Mouse (Mus musculus) cortical plate, adult 2 months (tissue): ENCODE measurements at regions not wholly inside any gene's neighbourhood (a gene's known extent, or its start where the extent isn't known, plus 50 kb on each side); places are given as distances from the start of the nearest gene placed in this dataset.

Source experiments
- H3K27ac ChIP-seq: fragments of 200-500 bp; 2 replicates; pipeline ENCODE4 v1.5.1; 2012; ENCODE audit warnings: low read length, control low read depth, inconsistent platforms; ENCODE audit not compliant: insufficient read depth
- H3K4me1 ChIP-seq: fragments of 200-500 bp; 2 replicates; pipeline ENCODE4 v1.6.1; 2011; ENCODE audit warnings: low read length; ENCODE audit not compliant: control insufficient read depth, insufficient read depth
- H3K4me3 ChIP-seq: fragments of 200-500 bp; 2 replicates; pipeline ENCODE4 v1.5.1; 2011; ENCODE audit warnings: mild to moderate bottlenecking, low read length, control low read depth; ENCODE audit not compliant: insufficient read depth
- CTCF ChIP-seq: fragments of 200-500 bp; IDR thresholded peaks from 2 replicates; pipeline ENCODE4 v1.5.1; 2011; ENCODE audit warnings: mild to moderate bottlenecking, control low read depth, low read length; ENCODE audit not compliant: insufficient read depth; ENCODE audit errors: extremely low read depth
- POLR2A ChIP-seq: fragments of 200-500 bp; IDR thresholded peaks from 2 replicates; pipeline ENCODE4 v1.6.1; 2011; ENCODE audit warnings: mild to moderate bottlenecking, low read length, control low read depth; ENCODE audit not compliant: insufficient read depth; ENCODE audit errors: extremely low read depth

DNA sequence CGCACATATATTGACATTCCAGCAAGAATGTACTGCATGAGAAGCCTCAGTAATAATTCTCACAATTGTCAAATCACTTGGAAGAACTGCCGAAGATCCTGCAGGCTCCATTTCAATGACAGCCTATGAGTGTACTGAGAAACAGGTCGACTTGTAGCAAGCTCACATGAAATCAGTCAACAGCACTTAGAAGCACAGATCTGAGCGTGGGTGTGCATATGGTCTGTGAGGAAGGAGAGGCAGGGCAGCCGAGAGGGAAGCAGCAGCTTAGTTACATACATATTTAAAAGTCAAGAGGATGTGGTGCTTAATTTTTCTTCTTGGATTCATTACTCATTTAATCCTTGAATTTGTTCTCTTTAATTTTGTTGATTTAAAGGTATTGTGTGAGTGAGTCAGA lies 967.4 kb upstream of the Epha7 start:
- H3K4me1 ChIP-seq: no peaks in the 10 kb centered on the region; the same call in 1 of the 2 replicates
- no peak for TF ChIP-seq POLR2A
- no peak for TF ChIP-seq CTCF
- H3K4me3 ChIP-seq: no peak overlapping the region
- H3K27ac ChIP-seq: no peak overlapping the region

DNA sequence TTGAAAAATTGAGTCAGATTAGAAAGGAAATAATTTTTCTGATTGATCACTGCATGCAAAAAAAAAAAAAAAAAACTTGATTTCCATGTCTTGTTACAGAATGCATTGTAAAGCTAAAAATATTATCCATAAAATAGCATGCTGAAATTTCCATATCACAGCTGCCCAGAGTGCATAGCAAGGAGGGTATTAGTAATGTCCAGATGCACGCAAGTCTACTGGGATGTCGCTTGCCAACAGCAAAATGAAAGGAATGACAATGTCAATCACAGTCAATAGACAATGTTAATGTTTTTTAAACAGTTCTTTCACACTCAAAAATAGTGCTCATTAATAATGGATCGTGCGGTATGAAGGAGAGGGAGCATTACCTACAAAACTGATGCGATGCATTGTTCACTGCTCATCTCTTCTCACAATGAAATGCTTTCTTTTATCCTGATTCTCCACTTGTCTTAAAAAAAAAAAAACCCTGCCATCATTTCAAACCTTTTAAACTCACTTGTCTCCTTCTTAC lies 966.8 kb upstream of the Epha7 start:
- H3K4me3 ChIP-seq: no peak overlapping the region
- TF ChIP-seq POLR2A (no peak), CTCF (no peak)
- H3K4me1 ChIP-seq: no peaks in the 10 kb centered on the region; the same call in 1 of the 2 replicates
- H3K27ac ChIP-seq: no peak overlapping the region

DNA sequence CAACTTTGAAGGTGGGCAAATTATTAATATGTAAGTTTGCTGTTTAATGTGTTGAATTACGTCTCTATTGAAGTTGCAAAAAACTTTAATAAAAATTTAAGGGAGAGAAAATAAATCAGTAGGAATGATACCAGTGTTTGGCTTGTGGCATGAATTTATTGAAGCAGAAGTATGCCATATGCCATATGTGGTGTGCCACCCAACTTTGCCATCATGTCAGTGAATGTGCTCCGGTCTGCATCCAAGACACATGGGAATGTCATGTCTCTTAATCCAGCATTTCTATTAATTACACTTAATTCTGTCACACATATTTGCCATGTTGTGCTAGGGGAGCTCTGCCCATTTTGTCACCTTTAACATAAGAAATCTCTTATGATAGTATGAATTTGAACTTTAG lies 956.8 kb upstream of the Epha7 start:
- no peak overlapping the region for H3K4me3 ChIP-seq
- no peaks in the 10 kb centered on the region for H3K4me1 ChIP-seq
- no peak overlapping the region for H3K27ac ChIP-seq
- TF ChIP-seq CTCF (no peak), POLR2A (no peak)

DNA sequence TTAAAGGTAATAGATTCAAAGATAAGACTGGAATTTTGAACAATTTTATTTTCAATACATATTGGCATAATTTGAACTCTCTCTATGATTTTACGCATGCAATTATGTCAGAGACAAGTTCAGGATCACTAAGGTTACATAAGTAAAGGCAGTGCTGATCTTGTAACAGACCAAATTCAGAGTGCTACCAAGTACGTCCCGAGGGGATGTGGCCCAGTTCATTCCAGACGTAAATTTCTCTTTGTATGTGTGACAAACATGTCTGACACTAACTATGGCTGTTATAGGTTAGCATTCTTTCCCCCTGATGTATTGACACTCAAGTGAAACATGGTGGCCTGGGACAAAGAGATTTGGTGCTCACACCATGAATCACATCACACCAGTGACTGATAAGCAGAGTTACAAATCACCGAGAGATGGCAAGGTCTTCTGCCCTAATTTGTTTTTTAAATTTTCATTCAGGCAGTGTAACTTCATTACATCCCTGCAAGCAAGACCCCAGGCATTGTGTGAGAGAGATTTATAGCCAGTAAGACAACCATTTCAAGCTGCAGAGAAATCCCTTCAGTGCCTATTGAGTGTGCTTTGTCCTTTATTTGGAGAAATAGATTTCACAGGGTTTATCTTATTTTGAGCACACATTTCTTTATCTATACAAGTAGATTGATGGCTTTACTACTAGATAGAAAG lies 925.5 kb upstream of the Epha7 start:
- TF ChIP-seq POLR2A (no peak), CTCF (no peak)
- H3K4me3 ChIP-seq: no peak overlapping the region
- no peaks in the 10 kb centered on the region for H3K4me1 ChIP-seq
- H3K27ac ChIP-seq: no peak overlapping the region

DNA sequence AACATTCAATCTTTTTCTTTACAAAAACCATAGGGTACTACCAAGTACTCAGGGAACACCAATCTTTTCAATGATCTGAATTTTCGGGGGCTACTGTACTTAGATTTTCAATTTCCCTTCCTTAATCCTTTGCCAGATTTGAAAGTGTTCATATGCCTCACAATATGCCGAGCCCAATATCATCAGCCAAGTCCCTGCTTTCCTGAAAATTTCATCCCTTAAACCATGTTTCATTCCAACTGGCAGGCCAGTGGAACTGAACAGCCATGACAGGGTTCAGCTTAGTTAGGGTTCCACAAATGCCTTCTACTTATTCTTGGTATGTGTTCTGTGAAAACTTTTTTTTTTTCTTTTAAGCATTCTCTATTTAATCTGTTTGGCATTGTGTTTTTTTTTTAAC lies 916.5 kb upstream of the Epha7 start:
- Histone ChIP-seq H3K27ac (no peak overlapping the region), H3K4me1 (no peaks in the 10 kb centered on the region), H3K4me3 (no peak overlapping the region)
- no peak for TF ChIP-seq CTCF
- no peak for TF ChIP-seq POLR2A

DNA sequence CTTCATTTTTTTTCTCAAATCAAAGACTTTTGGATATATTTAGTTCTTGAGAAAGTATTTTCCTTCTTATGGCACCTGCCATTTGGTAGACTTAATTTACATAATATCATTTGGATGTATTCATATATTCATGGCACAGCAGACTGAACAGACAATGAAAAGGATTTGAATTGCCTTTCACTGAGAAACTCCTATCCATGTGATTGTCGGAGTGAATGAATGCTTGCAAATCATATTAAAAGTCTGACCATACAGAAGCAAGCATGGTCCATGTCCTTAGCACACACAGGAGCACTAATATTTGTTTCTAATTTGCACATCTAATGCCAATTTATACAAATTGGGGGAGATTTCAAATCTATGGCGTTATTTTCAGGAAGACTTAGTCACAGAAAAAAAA lies 867.6 kb upstream of the Epha7 start:
- no peaks in the 10 kb centered on the region for H3K4me1 ChIP-seq
- H3K27ac ChIP-seq: no peak overlapping the region
- H3K4me3 ChIP-seq: no peak overlapping the region
- TF ChIP-seq POLR2A (no peak), CTCF (no peak)

DNA sequence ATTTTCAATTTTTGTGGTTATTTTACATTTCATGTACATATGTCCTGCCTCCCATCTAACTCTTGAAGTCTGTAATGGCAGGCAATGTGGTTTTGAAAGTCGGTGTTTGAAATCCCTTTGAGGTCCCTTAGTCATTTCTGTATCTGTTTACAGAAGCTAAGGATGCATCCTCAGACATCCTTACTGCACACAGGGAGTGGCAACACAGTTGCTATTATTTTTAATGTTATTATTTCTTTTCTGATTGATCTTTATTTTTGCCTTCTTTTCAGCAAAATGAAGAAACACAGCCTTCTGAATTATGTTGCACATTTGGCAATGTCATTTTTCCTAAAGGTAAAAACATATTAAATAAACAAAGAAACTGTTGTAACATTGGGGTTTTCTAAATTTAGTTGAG lies 867.2 kb upstream of the Epha7 start:
- Histone ChIP-seq H3K27ac (no peak overlapping the region), H3K4me3 (no peak overlapping the region), H3K4me1 (no peaks in the 10 kb centered on the region)
- TF ChIP-seq CTCF (no peak), POLR2A (no peak)

DNA sequence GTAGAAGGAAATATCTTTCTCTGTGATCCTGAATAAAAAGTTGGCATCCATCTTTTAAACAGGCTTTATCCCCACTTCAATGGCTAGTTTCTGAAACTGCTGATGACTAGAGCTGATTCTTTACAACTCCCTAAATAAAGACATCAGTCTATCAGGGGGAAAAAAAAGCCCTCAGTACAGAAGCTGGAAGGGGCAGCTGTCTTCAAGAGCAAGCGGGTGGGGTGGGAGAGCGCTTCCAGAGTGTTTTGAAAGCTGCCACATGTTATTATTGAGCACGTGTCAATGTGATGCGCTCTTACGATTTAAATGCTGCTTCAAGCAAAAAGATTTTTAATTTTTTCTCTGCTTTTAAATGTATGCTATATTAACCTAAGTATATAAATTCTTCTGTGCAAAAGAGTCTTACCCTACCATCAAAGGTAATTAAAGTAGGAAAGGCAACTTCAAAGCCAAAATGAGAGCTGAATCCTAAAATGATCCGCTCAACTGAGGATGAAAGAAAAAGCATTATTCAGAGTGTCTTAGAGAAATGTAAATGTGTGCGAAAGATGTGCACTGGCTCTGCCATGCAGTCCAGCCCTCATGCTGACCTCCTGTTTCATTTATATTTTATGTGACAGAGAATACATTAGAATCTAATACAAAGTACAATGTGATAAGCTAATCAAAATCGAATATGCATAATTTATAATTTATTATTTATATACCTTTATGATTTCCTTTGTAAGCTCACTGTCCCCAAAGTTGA lies 862.8 kb upstream of the Epha7 start:
- no peak overlapping the region for H3K27ac ChIP-seq
- TF ChIP-seq CTCF: no peak
- H3K4me1 ChIP-seq: no peaks in the 10 kb centered on the region
- H3K4me3 ChIP-seq: no peak overlapping the region

DNA sequence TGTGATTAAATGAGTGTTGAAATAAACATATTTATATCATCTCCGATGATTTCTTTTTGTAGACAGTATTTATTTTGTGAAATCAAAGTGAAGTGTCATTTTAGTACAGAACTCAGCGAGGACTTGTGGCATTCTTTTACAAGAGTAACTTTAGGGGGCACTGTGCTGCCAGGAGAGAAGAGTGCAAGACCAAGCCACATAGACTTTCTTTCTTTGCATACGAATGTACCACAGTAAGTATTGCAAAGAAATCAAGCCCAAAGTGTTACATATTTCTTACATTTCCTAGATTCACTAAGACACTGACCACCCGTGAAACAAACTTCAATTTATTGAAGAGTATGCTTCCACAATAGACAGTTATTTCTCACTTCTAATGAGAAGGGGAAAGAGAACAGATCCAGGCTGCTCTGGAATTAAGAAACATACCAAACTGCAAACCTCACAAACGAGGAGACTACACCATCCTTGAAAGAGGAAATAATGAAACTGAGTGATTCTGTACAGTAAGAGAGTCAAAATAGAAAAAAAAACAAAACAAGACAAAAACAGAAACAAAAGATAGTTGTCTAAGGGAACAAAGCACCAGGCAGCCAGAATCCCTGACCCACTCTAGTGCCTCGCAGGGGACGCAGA lies 847.8 kb upstream of the Epha7 start:
- Histone ChIP-seq H3K4me3 (no peak overlapping the region), H3K4me1 (no peaks in the 10 kb centered on the region), H3K27ac (no peak overlapping the region)
- TF ChIP-seq POLR2A: no peak
- TF ChIP-seq CTCF: peak; percentile 58

DNA sequence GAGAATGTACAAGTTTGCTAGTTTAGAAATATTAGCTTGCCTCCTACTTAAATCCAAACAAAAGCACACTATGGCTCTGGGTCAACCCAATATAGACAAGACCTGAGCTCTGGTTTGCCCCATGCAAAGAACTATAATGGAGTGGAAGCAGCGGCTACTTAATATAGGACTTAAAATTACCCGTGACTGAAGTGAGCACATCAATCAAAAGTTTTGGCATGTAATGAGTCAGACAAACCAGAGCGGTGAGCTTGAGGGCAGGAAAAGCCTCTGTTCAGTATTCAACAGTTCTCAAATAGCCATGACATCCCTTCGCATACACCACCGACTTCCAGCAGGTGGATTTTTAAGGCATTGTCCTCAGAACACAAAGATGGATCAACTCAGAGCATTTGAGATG lies 842.4 kb upstream of the Epha7 start:
- Histone ChIP-seq H3K27ac (no peak overlapping the region), H3K4me1 (no peaks in the 10 kb centered on the region)
- TF ChIP-seq CTCF: no peak
- TF ChIP-seq POLR2A: no peak

More for the DNA sequence above, 842.4 kb upstream of the Epha7 start:
- no peak overlapping the region for H3K4me3 ChIP-seq
